Mouse (Mus musculus) v-Abl transformed pro-B cells (cell line): Measurements from ENCODE around the gene Ssty1.
"Not testable (repeated sequence)": the region's sequence is repeated elsewhere in the genome, so short reads cannot be mapped to it uniquely, and the experiment has no call there.

Source experiments
- in situ Hi-C, 2 experiments: fragments of 400-800 bp; cut with MboI; formaldehyde crosslinking; loops; one replicate each; pipeline ENCODE4 v1.15.1; 2025; ENCODE audit not compliant: unreplicated experiment in 2 of 2

Ssty1 gene

GRCm38 (mm10) chrY:18088816-18089215 is at the start of gene Ssty1:
TSS of gene Ssty1 (plus strand) at chrY:18089116.
- in situ Hi-C loops: not testable (repeated sequence)

DNA sequence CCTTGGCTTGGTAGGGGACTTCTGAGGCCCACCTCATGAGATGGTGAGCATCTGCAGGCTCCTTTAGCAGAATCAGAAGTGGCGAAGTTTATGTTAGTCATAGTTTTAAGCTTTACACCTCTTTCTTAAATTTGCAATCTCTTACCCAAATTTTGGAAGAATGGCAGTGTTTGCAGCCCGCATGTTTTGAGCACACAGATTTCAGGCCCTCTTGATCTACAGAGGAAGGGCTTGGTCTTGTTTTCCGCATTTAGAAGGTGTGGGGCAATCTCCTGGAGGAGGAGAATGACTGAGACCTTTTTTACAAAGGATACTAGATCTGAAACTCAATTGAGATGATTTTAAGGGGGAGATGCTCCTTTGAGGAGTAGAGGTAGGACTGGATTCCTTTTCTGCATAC is 27.2 kb upstream of the Ssty1 start, which contains the start of gene Gm21764:
Gene Gm21764, minus strand, starts transcription at position 101 of the 400 bp plus-strand sequence.
- in situ Hi-C loops: not testable (repeated sequence)
